Mouse (Mus musculus): ENCODE measurements around the gene Fa2h.

DNA sequence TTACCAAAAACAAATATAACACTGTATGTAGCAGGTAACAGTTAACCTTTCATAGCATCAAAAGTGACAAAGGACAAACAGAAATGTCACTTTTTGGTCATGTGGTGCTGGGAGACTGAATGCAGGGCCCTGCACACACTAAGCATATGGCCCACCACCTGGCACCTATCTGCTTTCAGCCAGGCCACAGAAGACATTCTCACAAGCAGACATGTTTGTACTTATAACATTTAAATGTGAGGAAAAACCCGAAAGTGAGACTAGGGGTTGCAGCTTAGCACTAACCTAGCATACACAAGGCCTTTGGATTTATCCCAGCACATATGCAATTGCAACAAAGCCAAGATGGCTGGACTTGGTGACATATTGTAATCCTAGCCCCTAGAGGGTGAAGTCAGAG lies 95.6 kb downstream of the Fa2h start:
- TF ChIP-seq CTCF (IDR thresholded peaks at IDR 0.05; ENCODE audit: low read depth, low read length), result no peak
- TF ChIP-seq POLR2A (IDR thresholded peaks at IDR 0.05; ENCODE audit: insufficient read depth, low read length), result no peak
